Mouse (Mus musculus): ENCODE results near the gene Alk.

- TF ChIP-seq CTCF (IDR thresholded peaks at IDR 0.05 in 2 of 3, conservative IDR thresholded peaks at IDR 0.05 in 1 of 3; ENCODE audit: control insufficient read depth in 1 of 3, insufficient read depth in 1 of 3, low read depth in 2 of 3, low read length in 3 of 3, poor library complexity in 1 of 3, severe bottlenecking in 1 of 3) (no peak), POLR2A (IDR thresholded peaks at IDR 0.05; ENCODE audit: control insufficient read depth in 1 of 2, insufficient read depth in 1 of 2, low read depth in 1 of 2, low read length in 2 of 2, poor library complexity in 1 of 2) (no peak), TCF12 (IDR thresholded peaks at IDR 0.05; ENCODE audit: low read depth, low read length) (no peak), KAT2A (conservative IDR thresholded peaks at IDR 0.05; ENCODE audit: low read depth, low read length) (no peak), EP300 (IDR thresholded peaks at IDR 0.05; ENCODE audit: low read depth in 1 of 2, low read length in 2 of 2) (no peak), RCOR1 (IDR thresholded peaks at IDR 0.05; ENCODE audit: low read depth, low read length) (no peak), ZNF384 (IDR thresholded peaks at IDR 0.05; ENCODE audit: low read depth, low read length) (no peak), NRF1 (IDR thresholded peaks at IDR 0.05; ENCODE audit: insufficient read depth, low read depth, low read length, poor library complexity, severe bottlenecking) (no peak), ELF1 (IDR thresholded peaks at IDR 0.05; ENCODE audit: low read depth, low read length) (no peak), CHD1 (IDR thresholded peaks at IDR 0.05; ENCODE audit: low read depth, low read length) (no peak), MEF2A (IDR thresholded peaks at IDR 0.05; ENCODE audit: extremely low read depth, insufficient replicate concordance, low read depth, low read length, poor library complexity, severe bottlenecking) (no peak), ZKSCAN1 (IDR thresholded peaks at IDR 0.05; ENCODE audit: low read depth, low read length) (no peak)
Observed at GRCm38 (mm10) chr17:71973704-71974103, 630.7 kb downstream of the Alk start.

Measured in MEL (cell line).